Mouse (Mus musculus) kidney, postnatal 0 days (tissue): Measurements from ENCODE around the gene Alx1. TPM values are rescaled to one million over a fixed set of nuclear protein-coding genes. Genes with fewer than 3 reads are reported as not detected.
A peak's percentile ranks its signal among the peaks of the same experiment; 100 is the strongest.

ENCODE experiments used
- ATAC-seq: fragments of 200-750 bp; cut with Nextera tagmentation; replicated peaks from 2 replicates; pipeline ENCODE4 v1.8.0; 2017; ENCODE audit warnings: low read depth, moderate number of reproducible peaks, moderate TSS enrichment, moderate library complexity; ENCODE audit not compliant: low FRiP score
- DNase-seq: peaks from one replicate; pipeline ENCODE4 v3.0.0-alpha.2; 2016; ENCODE audit warnings: low spot score
- H3K27ac ChIP-seq: fragments of 300-500 bp; sonication (generic); 2 replicates; pipeline ENCODE4 v1.5.1; 2014; ENCODE audit warnings: mild to moderate bottlenecking
- H3K27me3 ChIP-seq: fragments of 300-500 bp; sonication (generic); 2 replicates; pipeline ENCODE4 v1.6.1; 2014; ENCODE audit warnings: low read length, mixed read lengths; ENCODE audit not compliant: insufficient read depth
- H3K36me3 ChIP-seq: fragments of 300-500 bp; sonication (generic); 2 replicates; pipeline ENCODE4 v1.6.1; 2014; ENCODE audit warnings: low read length, mixed read lengths; ENCODE audit not compliant: insufficient read depth
- H3K4me1 ChIP-seq: fragments of 300-500 bp; sonication (generic); replicated peaks from 2 replicates; pipeline ENCODE4 v1.6.1; 2014; ENCODE audit warnings: antibody characterized with exemption, low read length, mixed read lengths; ENCODE audit not compliant: insufficient read depth
- H3K4me2 ChIP-seq: fragments of 300-500 bp; sonication (generic); 2 replicates; pipeline ENCODE4 v1.6.1; 2014; ENCODE audit warnings: mild to moderate bottlenecking, low read length, moderate library complexity, mixed read lengths
- H3K4me3 ChIP-seq: fragments of 300-500 bp; sonication (generic); replicated peaks from 2 replicates; pipeline ENCODE4 v1.5.1; 2014; ENCODE audit warnings: low read depth, low read length
- H3K9ac ChIP-seq: fragments of 300-500 bp; sonication (generic); 2 replicates; pipeline ENCODE4 v1.6.1; 2014; ENCODE audit warnings: low read depth, low read length
- H3K9me3 ChIP-seq: fragments of 300-500 bp; sonication (generic); replicated peaks from 2 replicates; pipeline ENCODE4 v1.6.1; 2016; ENCODE audit warnings: low read length, inconsistent platforms, mixed read lengths
- CTCF ChIP-seq: IDR thresholded peaks from 2 replicates; pipeline ENCODE4 v1.5.1; 2016; ENCODE audit warnings: antibody characterized with exemption, low read depth, mild to moderate bottlenecking, moderate library complexity
- WGBS: fragments of 180-500 bp; shearing (Covaris S2); extraction: QIAGEN DNeasy Blood & Tissue Kit; methylation state at CpG from one replicate; pipeline ENCODE4 v1.1.7; 2014; 5-methylcytosine and 5-hydroxymethylcytosine counted together
- polyA plus RNA-seq: library from polyadenylated mRNA; unstranded; fragments of >200 nt; fragmentation: Nextera tagmentation; extraction: Ambion mirVana; gene quantifications from 2 replicates; pipeline ENCODE4 v1.2.1, GENCODE M21; 2015

Alx1 gene
- polyA plus RNA-seq, 1 experiment from 2014 or later = 40.9 TPM

GRCm38 (mm10) chr10:103002556-103002955 lies 27.5 kb downstream of the Alx1 start:
- DNase-seq = peak; percentile 66
- H3K27me3 ChIP-seq = no peaks in the 10 kb centered on the region
- no peak overlapping the region for H3K4me2 ChIP-seq
- ATAC-seq = no peak
- 59% methylated on average over 2 of the region's 2 CpGs for WGBS
- H3K9me3 ChIP-seq = no peaks in the 10 kb centered on the region
- no peaks in the 10 kb centered on the region for H3K36me3 ChIP-seq
- no peak overlapping the region for H3K4me3 ChIP-seq
- no peaks in the 10 kb centered on the region for H3K4me1 ChIP-seq
- H3K9ac ChIP-seq = no peak overlapping the region
- no peak for TF ChIP-seq CTCF
- H3K27ac ChIP-seq = no peak overlapping the region

DNA sequence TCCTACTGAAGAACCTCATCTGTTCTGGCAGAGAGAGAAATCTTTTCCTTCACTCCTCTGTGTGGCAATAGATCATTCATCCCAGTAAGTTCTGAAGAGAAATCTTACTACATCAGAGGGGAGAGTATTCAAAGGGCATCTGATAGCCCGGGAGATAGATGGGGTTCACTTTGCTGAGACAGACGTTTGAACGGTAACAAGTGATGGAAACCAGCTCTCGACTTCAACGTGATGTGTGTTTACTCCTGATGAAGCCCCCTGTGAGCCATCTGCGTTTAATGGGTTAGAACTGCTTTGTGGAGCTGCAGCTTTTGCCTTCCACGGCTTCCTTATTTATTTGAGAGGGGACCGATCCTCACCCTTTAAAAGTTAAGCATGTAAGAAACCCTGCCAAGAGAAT lies 29.1 kb downstream of the Alx1 start:
- peak overlapping the region; percentile 23; the same call in 1 of the 2 replicates for H3K4me2 ChIP-seq
- H3K9ac ChIP-seq = no peak overlapping the region
- H3K27me3 ChIP-seq = no peaks in the 10 kb centered on the region
- H3K27ac ChIP-seq = no peak overlapping the region
- no peak overlapping the region for H3K4me3 ChIP-seq
- 22% methylated on average over 8 of the region's 8 CpGs for WGBS
- DNase-seq = peak; percentile 87
- no peaks in the 10 kb centered on the region for H3K36me3 ChIP-seq
- H3K4me1 ChIP-seq = no peaks in the 10 kb centered on the region
- no peak for TF ChIP-seq CTCF
- H3K9me3 ChIP-seq = no peaks in the 10 kb centered on the region
- peak; percentile 71; the same call in 1 of the 2 replicates for ATAC-seq

- peak; percentile 38 for TF ChIP-seq CTCF
- H3K9me3 ChIP-seq = no peaks in the 10 kb centered on the region
- no peak for DNase-seq
- no peaks in the 10 kb centered on the region for H3K36me3 ChIP-seq
- H3K9ac ChIP-seq = no peak overlapping the region
- no peak overlapping the region for H3K27ac ChIP-seq
- H3K4me2 ChIP-seq = no peak overlapping the region
- ATAC-seq = no peak
- no peaks in the 10 kb centered on the region for H3K27me3 ChIP-seq
- no peaks in the 10 kb centered on the region for H3K4me1 ChIP-seq
- no peak overlapping the region for H3K4me3 ChIP-seq
Observed at GRCm38 (mm10) chr10:102999584-102999983, 30.4 kb downstream of the Alx1 start.

- Histone ChIP-seq H3K9ac (no peak overlapping the region), H3K27ac (no peak overlapping the region), H3K9me3 (no peaks in the 10 kb centered on the region), H3K4me2 (no peak overlapping the region), H3K4me1 (no peaks in the 10 kb centered on the region), H3K36me3 (no peaks in the 10 kb centered on the region), H3K4me3 (no peak overlapping the region), H3K27me3 (no peaks in the 10 kb centered on the region)
- TF ChIP-seq CTCF = no peak
- no peak for DNase-seq
- 75% methylated on average over 5 of the region's 5 CpGs for WGBS
- no peak for ATAC-seq
Observed at GRCm38 (mm10) chr10:102975106-102975505, 54.9 kb downstream of the Alx1 start.

GRCm38 (mm10) chr10:102959602-102960001 lies 70.4 kb downstream of the Alx1 start:
- DNase-seq (no peak), ATAC-seq (no peak)
- Histone ChIP-seq H3K9me3 (no peaks in the 10 kb centered on the region), H3K4me2 (no peak overlapping the region), H3K36me3 (no peaks in the 10 kb centered on the region), H3K9ac (no peak overlapping the region), H3K27me3 (no peaks in the 10 kb centered on the region), H3K27ac (no peak overlapping the region), H3K4me1 (no peaks in the 10 kb centered on the region), H3K4me3 (no peak overlapping the region)
- TF ChIP-seq CTCF = peak; percentile 28; the same call in 1 of the 2 replicates
- 95% methylated on average over 2 of the region's 2 CpGs for WGBS

Other genes with a start within 250 kb of the Alx1 start
- gene Lrriq1, start 206.1 kb upstream of the Alx1 start, polyA plus RNA-seq = 19.4 and 22.1 TPM in 2 replicates